Mouse (Mus musculus) cortical plate, adult 2 months (tissue): ENCODE measurements around the gene Otoa.

Source experiments
- CTCF ChIP-seq: fragments of 200-500 bp; IDR thresholded peaks from 2 replicates; pipeline ENCODE4 v1.5.1; 2011; ENCODE audit warnings: mild to moderate bottlenecking, control low read depth, low read length; ENCODE audit not compliant: insufficient read depth; ENCODE audit errors: extremely low read depth
- POLR2A ChIP-seq: fragments of 200-500 bp; IDR thresholded peaks from 2 replicates; pipeline ENCODE4 v1.6.1; 2011; ENCODE audit warnings: mild to moderate bottlenecking, low read length, control low read depth; ENCODE audit not compliant: insufficient read depth; ENCODE audit errors: extremely low read depth

DNA sequence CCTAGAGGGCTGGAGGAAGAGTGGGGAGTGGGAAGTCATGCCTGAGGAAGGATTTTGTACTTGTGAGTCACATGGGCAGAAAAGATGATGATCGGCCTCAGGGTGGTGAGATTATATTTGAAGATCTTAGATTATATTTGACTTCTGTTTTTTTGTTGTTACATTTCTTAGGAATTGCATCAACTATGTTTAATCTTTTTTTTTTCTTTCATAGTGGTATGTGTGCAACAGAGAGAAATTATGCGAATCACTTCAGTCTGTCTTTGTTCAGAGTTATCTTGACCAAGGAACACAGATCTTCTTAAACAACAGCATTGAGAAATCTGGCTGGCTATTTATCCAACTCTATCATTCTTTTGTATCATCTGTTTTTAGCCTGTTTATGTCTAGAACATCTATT lies 33.8 kb upstream of the Otoa start:
- TF ChIP-seq CTCF (no peak), POLR2A (no peak)
